Mouse (Mus musculus) kidney, postnatal 25 days (tissue): ENCODE results near the gene Slc23a2.

Source experiments
- DNase-seq, 2 experiments: peaks; one replicate each; pipeline ENCODE4 v3.0.0; 2021; ENCODE audit warnings: mixed read lengths in 2 of 2

Slc23a2 gene

GRCm38 (mm10) chr2:132046659-132047058 lies 98.2 kb downstream of the Slc23a2 start:
- no peak for DNase-seq

GRCm38 (mm10) chr2:132044320-132045274 lies 100.3 kb downstream of the Slc23a2 start:
- no peak for DNase-seq

- peak; percentile 52 to 81 for DNase-seq
These were observed 101.7 kb downstream of the Slc23a2 start for GRCm38 (mm10) chr2:132043101-132043621.

- DNase-seq = no peak
These were observed 105.0 kb downstream of the Slc23a2 start for GRCm38 (mm10) chr2:132039894-132040293.

- DNase-seq = no peak
These were observed 108.6 kb downstream of the Slc23a2 start for GRCm38 (mm10) chr2:132036326-132036725.

GRCm38 (mm10) chr2:132035470-132035835 lies 109.5 kb downstream of the Slc23a2 start:
- DNase-seq = no peak

GRCm38 (mm10) chr2:132034590-132035469 lies 110.1 kb downstream of the Slc23a2 start:
- no peak for DNase-seq

- DNase-seq = no peak
These were observed 113.4 kb downstream of the Slc23a2 start for GRCm38 (mm10) chr2:132031364-132032095.

GRCm38 (mm10) chr2:132030418-132031363 lies 114.2 kb downstream of the Slc23a2 start:
- no peak for DNase-seq

GRCm38 (mm10) chr2:132029646-132030417 lies 115.1 kb downstream of the Slc23a2 start, which contains the start of gene Rassf2:
Rassf2 (minus strand) TSS chr2:132030258.
- DNase-seq = peak; percentile 65 to 79

GRCm38 (mm10) chr2:132028894-132029605 lies 115.9 kb downstream of the Slc23a2 start:
- peak; percentile 25 to 37 for DNase-seq

GRCm38 (mm10) chr2:132028107-132028506 lies 116.8 kb downstream of the Slc23a2 start:
- DNase-seq = no peak

- no peak for DNase-seq
These were observed 117.5 kb downstream of the Slc23a2 start for GRCm38 (mm10) chr2:132027366-132027765.

GRCm38 (mm10) chr2:132024028-132024427 lies 120.9 kb downstream of the Slc23a2 start:
- DNase-seq = no peak

- no peak for DNase-seq
These were observed 122.3 kb downstream of the Slc23a2 start for GRCm38 (mm10) chr2:132022621-132023020.

GRCm38 (mm10) chr2:132021616-132022015 lies 123.3 kb downstream of the Slc23a2 start:
- no peak for DNase-seq

GRCm38 (mm10) chr2:132020991-132021541 lies 123.8 kb downstream of the Slc23a2 start:
- no peak for DNase-seq

- no peak for DNase-seq
These were observed 124.5 kb downstream of the Slc23a2 start for GRCm38 (mm10) chr2:132020420-132020819.

GRCm38 (mm10) chr2:132019372-132019811 lies 125.5 kb downstream of the Slc23a2 start:
- DNase-seq = no peak
